Mouse (Mus musculus): ENCODE measurements around the gene Gm10974. TPM values are rescaled to one million over a fixed set of nuclear protein-coding genes. Genes with fewer than 3 reads are reported as not detected.

Gm10974 gene
- polyA plus RNA-seq (2016; fragmentation: Nextera tagmentation; extraction: Ambion mirVana) = not detected in 2 replicates

DNA sequence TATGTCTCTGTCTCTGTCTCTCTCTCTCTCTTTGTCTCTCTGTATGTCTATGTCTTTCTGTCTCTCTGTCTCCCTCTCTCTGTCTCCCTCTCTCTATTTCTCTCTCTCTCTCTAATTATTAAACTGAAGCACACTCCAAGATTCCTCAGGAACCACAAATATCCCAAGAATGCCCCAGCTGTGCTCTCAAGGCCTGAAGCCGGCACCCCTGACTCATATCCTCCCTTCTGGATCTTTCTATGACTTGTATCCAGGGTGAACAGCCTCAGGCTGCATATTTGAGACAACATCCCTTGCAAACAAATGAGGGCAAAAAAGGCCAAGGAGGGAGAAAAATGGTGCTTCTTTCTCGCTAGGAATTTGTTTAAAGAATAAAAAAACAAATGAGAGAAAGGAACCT is at the start of gene Gm10974:
Gene Gm10974, plus strand, starts transcription at position 2 of the 400 bp plus-strand sequence.
- WGBS = 77% methylated on average over 2 of the region's 2 CpGs
- Histone ChIP-seq H3K4me1 (no peaks in the 10 kb centered on the region), H3K9ac (no peak within 1 kb of the TSS), H3K4me3 (no peak within 1 kb of the TSS), H3K4me2 (replicated peaks) (no peak within 1 kb of the TSS), H3K36me3 (no peaks in the 10 kb centered on the region), H3K9me3 (0 out of 2 replicates have a peak, but pooled peaks cover 5% of the 10 kb centered on the region), H3K27ac (no peak within 1 kb of the TSS), H3K27me3 (replicated peaks) (no peaks in the 10 kb centered on the region)
- no peak for ATAC-seq (ENCODE audit: low FRiP score, low read depth)

DNA sequence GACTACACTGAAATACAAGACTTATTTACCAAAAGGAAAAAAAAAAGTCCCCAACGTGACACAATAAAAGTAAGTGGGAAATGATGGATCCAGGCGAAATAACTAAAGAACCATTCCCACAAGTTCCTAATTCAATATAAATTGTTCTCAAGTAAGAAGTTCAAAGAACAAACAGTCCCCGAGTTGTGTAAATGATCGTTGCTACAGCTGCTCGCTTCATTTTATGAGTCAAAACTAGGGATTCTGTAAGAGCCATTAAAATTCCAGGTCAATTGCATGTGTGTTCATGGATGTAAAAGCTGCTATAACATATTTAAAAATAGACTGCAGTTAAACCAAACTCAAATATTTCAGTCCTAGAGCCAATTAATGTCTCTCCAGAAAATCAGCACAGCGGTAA is 47.6 kb upstream of the Gm10974 start:
- Histone ChIP-seq H3K27ac (no peak overlapping the region), H3K4me3 (no peak overlapping the region), H3K4me2 (replicated peaks) (no peak overlapping the region), H3K36me3 (no peaks in the 10 kb centered on the region), H3K4me1 (peaks cover 3% of the 10 kb centered on the region), H3K27me3 (replicated peaks) (no peaks in the 10 kb centered on the region), H3K9ac (no peak overlapping the region), H3K9me3 (no peaks in the 10 kb centered on the region; the same call in 1 of the 2 replicates)
- no peak for ATAC-seq (ENCODE audit: low FRiP score, low read depth)
- WGBS = 92% methylated on average over 6 of the region's 6 CpGs

DNA sequence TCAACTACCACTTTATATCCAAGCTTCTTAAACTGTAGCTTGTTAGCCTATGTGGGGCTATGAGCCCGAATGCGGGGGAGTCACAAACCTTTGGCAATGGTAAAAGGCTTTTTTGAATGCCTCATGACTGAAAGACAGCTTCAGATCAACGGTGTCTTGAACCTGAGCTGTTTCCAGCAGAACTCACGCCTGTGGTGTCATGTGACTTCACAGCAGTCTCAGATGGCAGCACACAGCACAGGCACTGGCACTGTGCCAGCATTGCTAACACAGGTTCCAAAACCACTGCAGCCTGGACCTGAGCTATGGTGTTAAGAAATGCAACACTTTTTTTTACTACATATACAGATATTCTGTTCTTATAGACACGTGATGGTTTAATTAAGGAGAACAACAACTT is 44.7 kb upstream of the Gm10974 start:
- H3K36me3 ChIP-seq = no peaks in the 10 kb centered on the region
- H3K9ac ChIP-seq = no peak overlapping the region
- H3K9me3 ChIP-seq = no peaks in the 10 kb centered on the region
- H3K27me3 ChIP-seq (replicated peaks) = no peaks in the 10 kb centered on the region
- H3K4me3 ChIP-seq = no peak overlapping the region
- H3K4me1 ChIP-seq = peaks cover 3% of the 10 kb centered on the region
- WGBS = 63% methylated on average over 5 of the region's 5 CpGs
- no peak overlapping the region for H3K27ac ChIP-seq
- H3K4me2 ChIP-seq (replicated peaks) = no peak overlapping the region
- ATAC-seq (ENCODE audit: low FRiP score, low read depth) = no peak

DNA sequence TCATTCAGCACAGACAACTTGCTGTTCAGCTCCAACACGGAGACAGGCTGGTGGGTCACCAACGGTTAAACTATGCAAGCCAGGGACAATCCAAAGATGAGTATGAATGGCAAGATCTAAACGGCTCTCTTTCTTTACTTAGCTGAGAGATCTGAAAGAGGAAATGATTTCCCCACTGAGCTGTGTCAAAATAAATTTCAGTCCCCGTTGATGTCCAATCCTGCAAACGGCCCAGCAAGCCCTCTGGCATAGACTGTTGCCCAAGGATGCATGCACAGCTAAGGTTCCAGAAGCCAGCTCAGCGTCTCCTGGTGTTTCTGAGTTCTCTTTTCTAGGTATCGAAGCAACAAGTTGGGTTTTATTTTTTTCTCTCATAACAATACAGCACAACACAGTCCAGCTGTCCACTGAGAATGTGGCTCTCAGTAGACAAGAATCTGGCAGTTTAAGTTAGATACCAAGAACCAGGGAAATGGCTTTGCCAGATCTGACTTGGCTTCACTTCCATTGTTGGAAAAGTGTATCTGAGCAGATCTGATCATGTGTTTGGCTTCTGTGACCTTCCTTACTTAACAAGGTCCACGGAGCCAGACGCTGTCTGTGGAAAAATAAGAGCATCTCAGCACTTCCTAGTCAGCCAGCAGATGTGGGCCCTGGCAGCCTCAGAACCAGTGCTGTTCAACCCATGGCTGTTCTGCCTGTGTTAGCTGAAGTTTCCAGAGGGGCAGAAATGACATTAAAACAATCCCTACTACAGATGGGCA is 42.3 kb upstream of the Gm10974 start:
- Histone ChIP-seq H3K4me3 (no peak overlapping the region), H3K9me3 (no peaks in the 10 kb centered on the region), H3K27me3 (replicated peaks) (no peaks in the 10 kb centered on the region), H3K4me1 (peaks cover 3% of the 10 kb centered on the region), H3K4me2 (replicated peaks) (no peak overlapping the region), H3K36me3 (no peaks in the 10 kb centered on the region), H3K9ac (no peak overlapping the region), H3K27ac (no peak overlapping the region)
- WGBS = 79% methylated on average over 9 of the region's 9 CpGs
- ATAC-seq (ENCODE audit: low FRiP score, low read depth) = no peak

DNA sequence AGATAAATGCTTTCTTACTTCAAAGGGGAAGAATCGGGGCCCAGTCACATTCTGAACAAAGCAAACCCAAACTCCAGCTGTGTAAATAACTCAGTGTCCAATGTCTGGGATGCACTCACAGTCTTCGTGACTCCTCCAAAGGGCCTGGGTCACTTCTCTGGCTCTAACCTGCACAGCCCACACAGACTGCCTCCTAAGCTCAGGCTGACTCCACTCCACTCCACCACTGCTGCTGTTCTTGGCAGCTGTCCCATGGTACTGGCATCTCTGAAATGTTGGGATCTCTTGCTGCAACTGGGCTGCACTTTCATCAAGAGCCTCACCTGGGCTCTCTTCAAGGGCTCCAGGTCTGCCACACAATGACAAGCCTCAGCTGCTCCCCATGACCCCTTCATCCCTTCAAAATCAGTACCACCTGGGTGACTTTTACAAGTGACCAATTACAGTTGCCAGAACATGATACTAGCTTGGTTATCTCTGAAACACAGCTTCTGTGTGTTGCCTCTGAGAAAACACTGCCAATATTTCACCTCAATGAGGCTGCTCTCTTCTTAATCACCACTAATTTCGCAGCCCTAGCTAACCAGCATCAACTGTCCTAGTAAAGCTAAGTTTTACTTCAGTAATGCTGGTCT is 40.2 kb upstream of the Gm10974 start:
- H3K27me3 ChIP-seq (replicated peaks) = no peaks in the 10 kb centered on the region
- no peak for ATAC-seq (ENCODE audit: low FRiP score, low read depth)
- H3K9me3 ChIP-seq = no peaks in the 10 kb centered on the region
- no peaks in the 10 kb centered on the region for H3K36me3 ChIP-seq
- peaks cover 3% of the 10 kb centered on the region for H3K4me1 ChIP-seq
- no peak overlapping the region for H3K9ac ChIP-seq
- no peak overlapping the region for H3K4me3 ChIP-seq
- H3K4me2 ChIP-seq (replicated peaks) = no peak overlapping the region
- no peak overlapping the region for H3K27ac ChIP-seq
- 55% methylated on average over 3 of the region's 3 CpGs for WGBS

DNA sequence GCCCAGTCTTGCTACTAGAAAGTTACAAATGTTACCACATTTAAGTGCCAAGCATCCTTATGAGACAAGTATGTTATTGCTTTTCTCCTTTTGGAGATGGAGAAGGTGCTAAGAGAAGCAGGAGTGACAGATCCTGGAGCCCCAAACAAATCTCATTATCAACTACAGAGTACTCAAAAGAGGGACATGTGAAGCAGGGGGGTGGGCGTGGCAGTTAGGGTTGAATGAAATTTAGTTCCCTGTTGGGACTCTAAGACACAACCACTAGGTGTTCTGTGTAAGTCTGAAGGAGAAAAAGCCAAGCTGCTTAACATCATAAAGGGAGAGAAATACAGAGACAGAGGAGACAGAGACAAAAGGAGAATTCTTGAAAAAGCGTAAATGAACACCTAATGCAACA is 38.2 kb upstream of the Gm10974 start:
- Histone ChIP-seq H3K4me1 (no peaks in the 10 kb centered on the region), H3K9ac (no peak overlapping the region), H3K27me3 (replicated peaks) (no peaks in the 10 kb centered on the region), H3K9me3 (no peaks in the 10 kb centered on the region), H3K4me2 (replicated peaks) (no peak overlapping the region), H3K4me3 (no peak overlapping the region), H3K36me3 (no peaks in the 10 kb centered on the region), H3K27ac (no peak overlapping the region)
- 75% methylated on average over 2 of the region's 2 CpGs for WGBS
- no peak for ATAC-seq (ENCODE audit: low FRiP score, low read depth)

DNA sequence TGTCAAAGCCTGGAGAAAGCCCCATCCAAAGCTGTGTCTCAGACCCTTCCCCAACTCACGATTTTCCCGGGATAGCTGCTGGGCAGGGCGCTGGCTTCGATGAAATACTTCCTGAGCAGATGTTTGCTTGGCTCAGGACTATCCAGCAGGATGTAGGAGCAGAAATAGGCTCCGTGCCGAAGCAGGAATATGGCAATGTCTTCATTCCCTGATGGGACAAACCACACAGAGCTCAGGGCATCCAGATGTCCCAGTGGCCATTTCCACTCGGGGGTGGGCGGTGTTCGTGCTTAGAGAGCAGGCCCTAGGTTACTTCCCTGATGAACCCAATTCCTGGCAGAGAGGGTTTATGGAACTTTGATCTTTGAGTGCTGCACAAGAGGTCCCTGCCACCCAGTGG is 35.1 kb upstream of the Gm10974 start:
- Histone ChIP-seq H3K36me3 (no peaks in the 10 kb centered on the region), H3K4me2 (replicated peaks) (no peak overlapping the region), H3K9ac (no peak overlapping the region), H3K9me3 (no peaks in the 10 kb centered on the region), H3K4me1 (no peaks in the 10 kb centered on the region), H3K27me3 (replicated peaks) (no peaks in the 10 kb centered on the region), H3K4me3 (no peak overlapping the region), H3K27ac (no peak overlapping the region)
- 85% methylated on average over 9 of the region's 9 CpGs for WGBS
- ATAC-seq (ENCODE audit: low FRiP score, low read depth) = no peak

DNA sequence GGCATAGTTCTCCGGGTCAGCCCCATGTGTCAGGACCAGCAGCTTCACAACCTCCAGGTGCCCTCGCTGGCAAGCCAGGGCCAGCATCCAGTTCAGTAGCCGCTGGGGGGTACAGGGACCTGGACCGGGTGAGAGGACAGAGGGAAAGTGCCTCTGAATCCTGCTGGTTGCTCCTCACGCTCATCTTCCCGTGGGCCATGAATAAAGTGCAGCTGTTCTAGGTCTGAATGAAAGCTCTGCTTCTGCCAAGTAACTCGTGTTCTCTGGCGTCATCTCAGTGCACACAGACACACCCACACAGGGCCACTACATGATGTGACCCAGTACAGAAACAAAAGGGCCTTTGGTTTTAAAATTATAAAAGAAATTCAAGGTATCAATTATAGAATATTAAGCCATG is 33.4 kb upstream of the Gm10974 start:
- H3K27ac ChIP-seq = no peak overlapping the region
- H3K27me3 ChIP-seq (replicated peaks) = no peaks in the 10 kb centered on the region
- H3K36me3 ChIP-seq = no peaks in the 10 kb centered on the region
- no peak overlapping the region for H3K9ac ChIP-seq
- no peak for ATAC-seq (ENCODE audit: low FRiP score, low read depth)
- H3K9me3 ChIP-seq = no peaks in the 10 kb centered on the region
- H3K4me1 ChIP-seq = no peaks in the 10 kb centered on the region
- WGBS = 86% methylated on average over 8 of the region's 8 CpGs
- H3K4me2 ChIP-seq (replicated peaks) = no peak overlapping the region
- H3K4me3 ChIP-seq = no peak overlapping the region

DNA sequence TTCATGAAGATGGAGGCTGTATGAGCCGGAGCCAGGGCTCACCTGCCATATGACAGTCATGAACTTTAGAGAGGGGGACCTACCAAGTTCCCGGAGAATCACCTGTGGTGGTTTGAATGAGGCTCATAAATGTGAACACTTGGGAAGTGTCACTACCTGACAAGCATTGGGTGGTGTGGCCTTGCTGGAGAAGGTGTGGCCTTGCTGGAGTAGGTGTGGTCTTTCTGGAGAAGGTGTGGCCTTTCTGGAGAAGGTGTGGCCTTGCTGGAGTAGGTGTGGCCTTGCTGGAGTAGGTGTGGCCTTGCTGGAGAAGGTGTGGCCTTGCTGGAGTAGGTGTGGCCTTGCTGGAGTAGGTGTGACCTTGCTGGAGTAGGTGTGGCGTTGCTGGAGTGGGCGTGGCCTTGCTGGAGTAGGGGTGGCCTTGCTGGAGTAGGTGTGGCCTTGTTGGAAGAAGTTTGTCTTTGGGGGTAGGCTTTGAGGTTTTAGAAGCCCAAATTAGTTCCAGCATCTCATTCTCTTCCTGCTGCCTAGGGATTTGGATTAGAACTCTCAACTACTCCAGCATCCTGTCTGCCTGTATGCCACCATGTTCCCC is 31.7 kb upstream of the Gm10974 start:
- WGBS = 92% methylated on average over 4 of the region's 4 CpGs
- no peaks in the 10 kb centered on the region for H3K4me1 ChIP-seq
- no peak overlapping the region for H3K4me2 ChIP-seq (replicated peaks)
- ATAC-seq (ENCODE audit: low FRiP score, low read depth) = no peak
- no peak overlapping the region for H3K9ac ChIP-seq
- no peaks in the 10 kb centered on the region for H3K9me3 ChIP-seq
- no peaks in the 10 kb centered on the region for H3K36me3 ChIP-seq
- no peaks in the 10 kb centered on the region for H3K27me3 ChIP-seq (replicated peaks)
- no peak overlapping the region for H3K4me3 ChIP-seq
- H3K27ac ChIP-seq = no peak overlapping the region

DNA sequence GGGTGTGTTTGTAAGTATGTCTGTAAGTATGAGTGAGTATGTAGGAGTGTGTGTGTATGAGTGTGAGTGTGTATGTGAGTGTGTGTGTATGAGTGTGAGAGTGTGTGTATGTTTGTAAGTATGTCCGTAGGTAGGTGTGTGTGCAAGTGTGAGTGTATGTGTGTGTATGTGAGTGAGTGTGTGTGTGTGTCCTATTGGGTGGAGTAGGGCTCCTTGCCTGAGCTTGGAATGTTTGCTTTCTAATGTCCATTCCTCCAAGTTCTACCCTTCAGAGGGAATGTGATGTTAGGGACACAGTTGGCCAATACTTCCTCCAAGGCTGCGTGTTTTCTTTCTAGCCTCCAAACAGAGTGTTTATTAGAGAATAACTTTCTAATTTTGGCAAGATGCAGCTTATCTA is 28.8 kb upstream of the Gm10974 start:
- Histone ChIP-seq H3K27ac (no peak overlapping the region), H3K4me1 (no peaks in the 10 kb centered on the region), H3K4me3 (no peak overlapping the region), H3K4me2 (replicated peaks) (no peak overlapping the region), H3K9me3 (no peaks in the 10 kb centered on the region), H3K9ac (no peak overlapping the region), H3K36me3 (no peaks in the 10 kb centered on the region), H3K27me3 (replicated peaks) (no peaks in the 10 kb centered on the region)
- no peak for ATAC-seq (ENCODE audit: low FRiP score, low read depth)
- 89% methylated on average over 2 of the region's 2 CpGs for WGBS

DNA sequence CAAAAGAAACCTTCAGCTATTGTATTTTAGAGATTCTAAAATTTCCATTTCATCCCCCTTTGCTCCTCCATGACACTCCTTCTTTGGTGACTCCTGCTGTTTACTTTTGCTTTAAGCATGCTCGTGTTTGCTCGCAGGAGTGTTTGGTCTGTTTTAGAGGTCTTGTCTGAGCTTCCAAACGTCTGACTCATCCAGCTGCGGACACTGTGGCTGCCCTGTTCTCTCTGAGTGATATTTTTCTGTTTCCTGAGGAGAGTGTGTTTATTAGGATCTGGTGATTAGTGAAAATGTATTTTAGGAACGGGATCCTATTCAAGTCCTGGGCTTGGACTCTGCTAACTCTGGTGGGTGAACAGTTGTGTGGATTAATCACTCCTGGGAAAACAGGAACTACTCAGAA is 26.1 kb upstream of the Gm10974 start:
- no peak for ATAC-seq (ENCODE audit: low FRiP score, low read depth)
- 57% methylated on average over 5 of the region's 5 CpGs for WGBS
- H3K36me3 ChIP-seq = no peaks in the 10 kb centered on the region
- no peak overlapping the region for H3K4me2 ChIP-seq (replicated peaks)
- H3K27me3 ChIP-seq (replicated peaks) = no peaks in the 10 kb centered on the region
- no peaks in the 10 kb centered on the region for H3K9me3 ChIP-seq
- H3K27ac ChIP-seq = no peak overlapping the region
- no peaks in the 10 kb centered on the region for H3K4me1 ChIP-seq
- H3K9ac ChIP-seq = no peak overlapping the region
- no peak overlapping the region for H3K4me3 ChIP-seq

DNA sequence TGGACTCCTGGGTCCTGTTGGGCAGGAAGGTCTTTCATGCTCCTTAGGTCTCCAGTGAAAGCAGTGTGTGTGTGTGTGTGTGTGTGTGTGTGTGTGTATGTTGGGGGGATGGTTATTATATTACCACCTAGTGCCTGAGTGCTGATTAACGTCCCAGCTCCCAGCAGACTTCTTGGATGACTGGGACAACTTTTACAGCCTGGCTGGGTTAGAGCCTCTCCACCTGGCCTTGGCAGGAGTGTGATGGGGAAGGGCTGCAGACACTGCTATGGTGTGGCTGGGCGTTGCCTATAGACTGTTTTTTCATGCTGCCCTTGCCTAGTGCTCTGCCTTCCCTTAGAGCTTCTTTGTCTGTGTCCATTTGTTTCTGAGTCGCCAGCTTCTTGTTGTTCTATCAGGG is 25.7 kb upstream of the Gm10974 start:
- Histone ChIP-seq H3K27ac (no peak overlapping the region), H3K4me2 (replicated peaks) (no peak overlapping the region), H3K27me3 (replicated peaks) (no peaks in the 10 kb centered on the region), H3K9ac (no peak overlapping the region), H3K4me1 (no peaks in the 10 kb centered on the region), H3K4me3 (no peak overlapping the region), H3K9me3 (no peaks in the 10 kb centered on the region), H3K36me3 (no peaks in the 10 kb centered on the region)
- ATAC-seq (ENCODE audit: low FRiP score, low read depth) = no peak
- 35% methylated on average over 3 of the region's 3 CpGs for WGBS
